Mouse (Mus musculus): ENCODE data around the gene Ccdc184. TPM values are rescaled to one million over a fixed set of nuclear protein-coding genes. Genes with fewer than 3 reads are reported as not detected.

Gene Ccdc184
- polyA plus RNA-seq, 1 experiment from 2014 or later = 13.3 TPM

DNA sequence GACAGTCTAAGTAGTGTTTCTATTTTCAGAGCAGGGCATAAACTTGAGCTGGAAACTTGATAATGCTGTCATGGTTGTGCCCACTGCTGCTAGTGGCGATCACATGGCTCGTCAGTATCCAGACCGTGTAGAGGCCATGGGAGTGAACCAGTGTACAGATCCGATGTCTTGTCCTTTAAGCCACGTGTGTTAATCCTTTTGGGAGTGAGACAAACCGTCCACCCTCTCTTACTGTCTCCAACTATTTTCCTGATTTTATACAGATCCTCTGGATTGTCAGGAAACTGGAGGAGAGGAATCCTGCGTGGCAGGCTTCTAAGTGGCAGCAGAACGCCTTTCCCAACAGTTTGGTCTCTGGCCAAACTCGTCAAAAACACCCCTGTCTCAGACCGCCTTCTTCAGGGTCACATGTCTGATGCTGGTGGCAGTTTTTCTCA lies 17.8 kb upstream of the Ccdc184 start:
- ATAC-seq (ENCODE audit: low FRiP score) (no peak), DNase-seq (ENCODE audit: low spot score) (no peak)
- Histone ChIP-seq H3K4me1 (replicated peaks; ENCODE audit: control insufficient read depth, insufficient read depth, low read length) (no peaks in the 10 kb centered on the region; the same call in 1 of the 2 replicates), H3K27ac (ENCODE audit: low read depth, low read length) (no peak overlapping the region), H3K36me3 (ENCODE audit: control insufficient read depth, insufficient read depth, low read length) (no peaks in the 10 kb centered on the region), H3K9me3 (ENCODE audit: control insufficient read depth, low read length) (no peaks in the 10 kb centered on the region), H3K4me2 (replicated peaks; ENCODE audit: low read depth, low read length) (no peak overlapping the region), H3K9ac (ENCODE audit: low read depth, low read length) (no peak overlapping the region), H3K4me3 (ENCODE audit: low read depth, low read length) (no peak overlapping the region), H3K27me3 (ENCODE audit: control insufficient read depth, insufficient read depth, low read length) (no peaks in the 10 kb centered on the region)
- 82% methylated on average over 10 of the region's 10 CpGs for WGBS

DNA sequence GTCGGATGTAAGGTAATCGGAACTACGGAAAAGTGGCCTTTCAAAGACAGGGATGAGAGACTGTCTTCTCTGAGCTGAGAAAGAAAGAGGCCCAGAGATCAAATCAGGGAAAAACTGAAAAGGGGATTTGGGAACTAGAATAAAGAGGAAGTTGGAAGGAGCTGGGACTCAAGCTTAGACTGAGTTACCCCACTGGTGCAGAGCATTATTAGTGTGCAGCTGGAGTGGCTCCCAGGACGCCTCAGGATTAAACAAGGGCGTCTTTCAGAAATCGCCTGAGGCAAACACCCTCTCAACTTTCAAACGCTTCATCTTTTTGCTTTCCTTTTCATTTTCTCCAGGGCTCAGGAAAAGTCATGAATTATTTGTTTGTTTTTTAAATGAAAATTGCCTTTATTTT lies 14.0 kb upstream of the Ccdc184 start:
- no peaks in the 10 kb centered on the region for H3K4me1 ChIP-seq (replicated peaks; ENCODE audit: control insufficient read depth, insufficient read depth, low read length)
- H3K27ac ChIP-seq (ENCODE audit: low read depth, low read length) = no peak overlapping the region
- no peaks in the 10 kb centered on the region for H3K9me3 ChIP-seq (ENCODE audit: control insufficient read depth, low read length)
- ATAC-seq (ENCODE audit: low FRiP score) = no peak
- no peak for DNase-seq (ENCODE audit: low spot score)
- H3K27me3 ChIP-seq (ENCODE audit: control insufficient read depth, insufficient read depth, low read length) = no peaks in the 10 kb centered on the region
- WGBS = 73% methylated on average over 7 of the region's 7 CpGs
- no peak overlapping the region for H3K4me3 ChIP-seq (ENCODE audit: low read depth, low read length)
- H3K9ac ChIP-seq (ENCODE audit: low read depth, low read length) = no peak overlapping the region
- no peaks in the 10 kb centered on the region for H3K36me3 ChIP-seq (ENCODE audit: control insufficient read depth, insufficient read depth, low read length)
- no peak overlapping the region for H3K4me2 ChIP-seq (replicated peaks; ENCODE audit: low read depth, low read length)

DNA sequence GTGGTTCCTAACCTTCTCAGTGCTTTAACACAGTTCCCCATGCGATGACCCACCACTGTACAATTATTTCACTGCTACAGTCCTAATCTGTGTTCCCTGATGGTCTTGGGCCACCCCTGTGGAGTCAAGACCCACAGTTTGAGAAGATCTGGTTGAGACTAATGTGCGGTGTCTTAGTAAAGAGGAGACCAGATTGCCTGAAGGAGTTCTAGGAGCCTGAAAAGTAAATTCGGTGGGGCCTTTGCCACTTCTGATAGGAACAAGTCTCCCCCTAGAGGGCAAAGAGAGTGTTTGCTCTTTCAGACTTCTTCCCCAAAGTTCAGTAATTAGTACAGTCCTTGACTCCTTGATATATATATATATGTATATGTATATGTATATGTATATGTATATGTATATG lies 13.3 kb upstream of the Ccdc184 start:
- peak; percentile 54 for DNase-seq (ENCODE audit: low spot score)
- no peak for ATAC-seq (ENCODE audit: low FRiP score)
- H3K27me3 ChIP-seq (ENCODE audit: control insufficient read depth, insufficient read depth, low read length) = no peaks in the 10 kb centered on the region
- H3K4me2 ChIP-seq (replicated peaks; ENCODE audit: low read depth, low read length) = no peak overlapping the region
- 43% methylated on average over 3 of the region's 3 CpGs for WGBS
- no peak overlapping the region for H3K9ac ChIP-seq (ENCODE audit: low read depth, low read length)
- H3K4me1 ChIP-seq (replicated peaks; ENCODE audit: control insufficient read depth, insufficient read depth, low read length) = no peaks in the 10 kb centered on the region
- H3K27ac ChIP-seq (ENCODE audit: low read depth, low read length) = no peak overlapping the region
- H3K36me3 ChIP-seq (ENCODE audit: control insufficient read depth, insufficient read depth, low read length) = no peaks in the 10 kb centered on the region
- H3K4me3 ChIP-seq (ENCODE audit: low read depth, low read length) = no peak overlapping the region
- no peaks in the 10 kb centered on the region for H3K9me3 ChIP-seq (ENCODE audit: control insufficient read depth, low read length)

DNA sequence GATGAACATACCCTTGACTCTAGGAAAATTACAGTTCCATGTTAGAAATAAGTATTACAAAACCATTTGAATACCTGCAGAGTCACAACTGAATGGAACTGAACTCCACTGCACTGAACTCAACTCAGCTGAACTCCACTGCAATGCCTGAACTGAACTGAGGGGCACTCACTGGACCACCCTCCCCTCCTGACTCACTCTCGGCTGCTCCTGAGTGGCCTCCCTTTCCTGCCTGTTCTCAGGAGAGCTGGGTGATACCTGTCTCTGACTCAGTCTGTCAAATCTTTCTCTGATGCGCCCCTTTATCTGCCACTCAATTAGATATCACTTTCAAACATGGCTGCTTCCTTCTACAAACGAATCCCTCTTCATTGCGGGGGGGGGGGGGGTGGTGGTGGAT lies 12.8 kb upstream of the Ccdc184 start:
- DNase-seq (ENCODE audit: low spot score) = no peak

DNA sequence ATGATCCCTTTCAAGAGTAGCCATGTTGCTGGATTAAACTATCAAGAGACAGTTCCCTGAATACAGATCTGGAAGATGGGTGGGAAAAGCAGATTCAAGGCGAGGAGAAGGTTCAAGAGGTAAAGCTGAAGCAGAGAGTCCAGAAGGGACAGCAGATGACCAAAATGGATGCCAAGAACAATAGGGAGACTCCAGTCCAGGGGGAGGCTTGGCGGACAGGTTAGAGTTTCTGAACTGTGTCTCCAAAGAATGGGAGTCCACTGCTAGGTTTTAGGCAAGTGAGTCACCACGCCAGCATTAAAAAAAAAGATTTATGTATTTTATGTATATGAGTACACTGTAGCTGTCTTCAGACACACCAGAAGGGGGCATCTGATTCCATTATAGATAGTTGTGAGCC lies 12.3 kb upstream of the Ccdc184 start:
- H3K4me1 ChIP-seq (replicated peaks; ENCODE audit: control insufficient read depth, insufficient read depth, low read length) = no peaks in the 10 kb centered on the region
- no peak overlapping the region for H3K4me3 ChIP-seq (ENCODE audit: low read depth, low read length)
- 81% methylated on average over 3 of the region's 3 CpGs for WGBS
- no peaks in the 10 kb centered on the region for H3K36me3 ChIP-seq (ENCODE audit: control insufficient read depth, insufficient read depth, low read length)
- no peak overlapping the region for H3K27ac ChIP-seq (ENCODE audit: low read depth, low read length)
- DNase-seq (ENCODE audit: low spot score) (no peak), ATAC-seq (ENCODE audit: low FRiP score) (no peak)
- H3K27me3 ChIP-seq (ENCODE audit: control insufficient read depth, insufficient read depth, low read length) = no peaks in the 10 kb centered on the region
- H3K9me3 ChIP-seq (ENCODE audit: control insufficient read depth, low read length) = no peaks in the 10 kb centered on the region
- no peak overlapping the region for H3K9ac ChIP-seq (ENCODE audit: low read depth, low read length)
- no peak overlapping the region for H3K4me2 ChIP-seq (replicated peaks; ENCODE audit: low read depth, low read length)

More for the DNA sequence above, 12.8 kb upstream of the Ccdc184 start:
- H3K9me3 ChIP-seq (ENCODE audit: control insufficient read depth, low read length) = no peaks in the 10 kb centered on the region
- no peak for ATAC-seq (ENCODE audit: low FRiP score)
- no peaks in the 10 kb centered on the region for H3K36me3 ChIP-seq (ENCODE audit: control insufficient read depth, insufficient read depth, low read length)
- no peak overlapping the region for H3K9ac ChIP-seq (ENCODE audit: low read depth, low read length)
- no peak overlapping the region for H3K27ac ChIP-seq (ENCODE audit: low read depth, low read length)
- no peak overlapping the region for H3K4me2 ChIP-seq (replicated peaks; ENCODE audit: low read depth, low read length)
- no peaks in the 10 kb centered on the region for H3K4me1 ChIP-seq (replicated peaks; ENCODE audit: control insufficient read depth, insufficient read depth, low read length)
- no peaks in the 10 kb centered on the region for H3K27me3 ChIP-seq (ENCODE audit: control insufficient read depth, insufficient read depth, low read length)
- 78% methylated on average over 4 of the region's 4 CpGs for WGBS
- H3K4me3 ChIP-seq (ENCODE audit: low read depth, low read length) = no peak overlapping the region

DNA sequence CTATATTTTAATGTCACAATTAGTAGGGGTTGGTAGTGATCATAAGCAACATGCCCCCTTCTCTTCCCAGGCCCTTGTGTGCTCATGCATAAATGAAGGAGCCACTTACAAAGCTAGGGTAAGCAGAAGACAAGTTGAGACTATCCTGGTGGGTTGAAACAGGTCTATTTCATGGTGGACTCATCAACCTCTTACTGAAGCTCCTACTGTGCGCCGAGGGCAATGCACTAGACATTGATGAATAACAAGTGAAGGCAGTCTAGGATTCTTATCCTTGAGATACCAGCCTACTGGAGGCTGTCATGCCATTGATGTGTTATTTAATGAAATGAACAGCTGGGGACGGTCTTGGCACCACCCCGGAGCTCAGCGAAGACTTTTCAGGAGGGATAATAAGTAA lies 11.7 kb upstream of the Ccdc184 start:
- no peaks in the 10 kb centered on the region for H3K27me3 ChIP-seq (ENCODE audit: control insufficient read depth, insufficient read depth, low read length)
- H3K4me3 ChIP-seq (ENCODE audit: low read depth, low read length) = no peak overlapping the region
- H3K4me1 ChIP-seq (replicated peaks; ENCODE audit: control insufficient read depth, insufficient read depth, low read length) = no peaks in the 10 kb centered on the region
- H3K9ac ChIP-seq (ENCODE audit: low read depth, low read length) = no peak overlapping the region
- no peaks in the 10 kb centered on the region for H3K36me3 ChIP-seq (ENCODE audit: control insufficient read depth, insufficient read depth, low read length)
- DNase-seq (ENCODE audit: low spot score) (no peak), ATAC-seq (ENCODE audit: low FRiP score) (no peak)
- no peak overlapping the region for H3K27ac ChIP-seq (ENCODE audit: low read depth, low read length)
- H3K9me3 ChIP-seq (ENCODE audit: control insufficient read depth, low read length) = no peaks in the 10 kb centered on the region
- H3K4me2 ChIP-seq (replicated peaks; ENCODE audit: low read depth, low read length) = no peak overlapping the region
- WGBS = 94% methylated on average over 5 of the region's 5 CpGs

DNA sequence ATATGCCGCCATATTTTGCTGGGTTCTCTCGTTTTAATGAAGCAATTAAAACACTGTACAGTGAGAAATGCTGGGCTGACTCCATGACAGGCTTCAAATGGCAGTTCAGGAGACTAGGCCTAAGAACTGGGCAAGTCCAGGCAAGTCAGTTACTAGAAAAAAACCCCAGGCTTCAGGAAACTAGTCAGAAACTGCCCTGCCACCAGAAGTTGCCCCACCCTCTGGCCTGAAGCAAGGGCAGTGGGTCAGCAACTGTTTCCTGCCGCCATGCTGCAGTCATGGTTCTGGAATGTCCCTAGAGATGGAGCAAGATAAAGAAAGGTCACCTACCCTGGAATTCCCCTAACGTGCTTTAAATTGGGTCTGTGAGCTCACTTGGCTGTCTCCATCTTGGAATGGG lies 11.0 kb upstream of the Ccdc184 start:
- Histone ChIP-seq H3K4me2 (replicated peaks; ENCODE audit: low read depth, low read length) (no peak overlapping the region), H3K9me3 (ENCODE audit: control insufficient read depth, low read length) (no peaks in the 10 kb centered on the region), H3K27me3 (ENCODE audit: control insufficient read depth, insufficient read depth, low read length) (no peaks in the 10 kb centered on the region), H3K9ac (ENCODE audit: low read depth, low read length) (no peak overlapping the region), H3K36me3 (ENCODE audit: control insufficient read depth, insufficient read depth, low read length) (no peaks in the 10 kb centered on the region), H3K4me1 (replicated peaks; ENCODE audit: control insufficient read depth, insufficient read depth, low read length) (no peaks in the 10 kb centered on the region), H3K27ac (ENCODE audit: low read depth, low read length) (no peak overlapping the region), H3K4me3 (ENCODE audit: low read depth, low read length) (no peak overlapping the region)
- no peak for ATAC-seq (ENCODE audit: low FRiP score)
- no peak for DNase-seq (ENCODE audit: low spot score)
- WGBS = 77% methylated on average over 4 of the region's 4 CpGs

DNA sequence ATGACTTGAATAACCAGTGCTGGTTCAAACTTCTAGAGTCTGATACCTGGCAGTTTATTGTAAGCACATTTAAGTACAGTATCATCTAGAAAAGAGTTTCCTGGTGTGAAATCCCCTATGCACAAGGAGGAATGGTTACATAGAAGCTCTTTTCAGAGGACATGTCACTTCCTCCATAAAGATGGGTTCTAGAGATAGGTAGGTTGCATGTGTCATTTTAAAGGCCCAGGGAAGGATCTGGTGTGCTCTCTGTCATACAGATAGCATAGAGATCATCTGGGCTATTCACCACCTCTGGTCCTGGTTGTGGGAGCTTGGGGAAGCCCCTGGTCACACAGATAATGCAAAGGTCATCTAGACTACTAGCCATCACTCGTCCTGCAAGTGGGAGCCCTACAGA lies 9.7 kb upstream of the Ccdc184 start:
- 72% methylated on average over 1 of the region's 1 CpGs for WGBS
- Histone ChIP-seq H3K9me3 (ENCODE audit: control insufficient read depth, low read length) (no peaks in the 10 kb centered on the region), H3K4me2 (replicated peaks; ENCODE audit: low read depth, low read length) (no peak overlapping the region), H3K27ac (ENCODE audit: low read depth, low read length) (no peak overlapping the region), H3K9ac (ENCODE audit: low read depth, low read length) (no peak overlapping the region), H3K36me3 (ENCODE audit: control insufficient read depth, insufficient read depth, low read length) (no peaks in the 10 kb centered on the region), H3K4me1 (replicated peaks; ENCODE audit: control insufficient read depth, insufficient read depth, low read length) (0 out of 2 replicates have a peak, but pooled peaks cover 2% of the 10 kb centered on the region), H3K27me3 (ENCODE audit: control insufficient read depth, insufficient read depth, low read length) (no peaks in the 10 kb centered on the region), H3K4me3 (ENCODE audit: low read depth, low read length) (no peak overlapping the region)
- no peak for DNase-seq (ENCODE audit: low spot score)
- no peak for ATAC-seq (ENCODE audit: low FRiP score)

DNA sequence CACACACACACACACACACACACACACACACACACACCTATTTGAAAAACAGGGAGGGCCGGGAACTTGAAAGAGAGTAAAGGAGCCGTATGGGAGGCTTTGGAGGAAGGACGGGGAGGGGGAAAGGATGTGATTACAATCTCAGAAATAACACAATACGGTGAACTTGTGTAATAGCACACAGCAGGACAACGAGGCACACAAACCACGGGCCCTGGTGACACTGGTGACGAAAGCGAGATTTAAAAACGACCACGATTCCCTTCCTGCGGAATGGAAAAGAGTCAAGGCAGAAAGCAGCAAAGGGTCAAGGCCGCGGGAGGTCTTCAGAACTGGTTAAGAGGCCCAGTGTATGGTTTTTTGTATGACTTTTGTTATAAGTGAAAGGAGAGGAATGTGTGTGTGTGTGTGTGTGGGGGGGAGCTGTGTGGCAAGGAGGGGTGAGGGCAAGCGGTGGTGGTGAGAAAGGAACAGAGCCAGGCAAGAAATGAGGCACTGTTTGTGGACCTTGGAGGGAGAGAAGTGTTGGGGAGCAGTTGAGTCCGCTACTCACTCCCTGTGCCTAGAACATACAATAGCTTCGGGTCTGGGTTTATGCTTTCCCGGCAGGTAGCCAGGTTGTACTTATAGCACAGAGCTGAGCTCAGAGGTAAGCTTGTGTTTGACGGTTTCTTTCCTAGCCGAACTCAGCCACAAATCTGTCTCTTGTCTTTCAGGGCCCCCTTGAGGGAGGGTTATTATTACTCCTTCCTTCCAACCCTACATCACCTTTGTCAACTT lies 5.7 kb upstream of the Ccdc184 start:
- Histone ChIP-seq H3K9ac (ENCODE audit: low read depth, low read length) (no peak overlapping the region), H3K4me2 (replicated peaks; ENCODE audit: low read depth, low read length) (no peak overlapping the region), H3K27ac (ENCODE audit: low read depth, low read length) (no peak overlapping the region), H3K27me3 (ENCODE audit: control insufficient read depth, insufficient read depth, low read length) (no peaks in the 10 kb centered on the region), H3K36me3 (ENCODE audit: control insufficient read depth, insufficient read depth, low read length) (no peaks in the 10 kb centered on the region), H3K4me3 (ENCODE audit: low read depth, low read length) (no peak overlapping the region), H3K4me1 (replicated peaks; ENCODE audit: control insufficient read depth, insufficient read depth, low read length) (0 out of 2 replicates have a peak, but pooled peaks cover 2% of the 10 kb centered on the region), H3K9me3 (ENCODE audit: control insufficient read depth, low read length) (no peaks in the 10 kb centered on the region)
- 64% methylated on average over 19 of the region's 19 CpGs for WGBS
- DNase-seq (ENCODE audit: low spot score) (no peak), ATAC-seq (ENCODE audit: low FRiP score) (no peak)

Measured in hindbrain, embryonic 11.5 days (tissue).